Mouse (Mus musculus): Measurements from ENCODE around the gene Pck2. TPM values are rescaled to one million over a fixed set of nuclear protein-coding genes. Genes with fewer than 3 reads are reported as not detected.

Pck2 gene
- polyA plus RNA-seq, 1 experiment = 34.7 TPM

DNA sequence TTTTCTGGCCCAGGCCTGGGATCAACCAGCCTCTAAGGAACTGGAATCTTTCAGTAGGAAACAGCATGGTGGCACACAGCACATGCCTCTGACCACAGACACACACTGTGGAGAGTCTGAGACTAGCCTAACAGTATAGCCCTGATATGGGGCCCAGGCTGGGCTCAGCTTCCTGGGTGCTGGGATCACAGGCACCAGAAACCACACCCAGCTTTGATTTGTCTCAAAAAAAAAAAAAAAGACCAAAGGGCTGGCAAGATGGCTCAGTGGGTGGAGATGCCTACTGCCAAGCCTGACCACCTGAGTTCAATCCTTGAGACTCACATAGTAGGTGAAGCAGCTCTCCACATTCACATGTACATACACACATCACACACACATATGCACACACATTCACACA, 14.6 kb downstream of the Pck2 start:
- Histone ChIP-seq H3K27ac (ENCODE audit: insufficient read depth, low read depth, low read length) (0 out of 2 replicates have a peak overlapping the region, but pooled peaks have one; percentile 3), H3K4me3 (ENCODE audit: insufficient read depth, low read length) (no peak overlapping the region), H3K4me1 (ENCODE audit: control insufficient read depth, insufficient read depth, low read length) (peaks cover 27% of the 10 kb centered on the region)
- TF ChIP-seq CTCF (IDR thresholded peaks at IDR 0.05; ENCODE audit: low read depth, low read length) (no peak), POLR2A (IDR thresholded peaks at IDR 0.05; ENCODE audit: borderline replicate concordance, low read depth, low read length) (no peak)

GRCm38 (mm10) chr14:55555788-55556187, 15.7 kb downstream of the Pck2 start:
- TF ChIP-seq POLR2A (IDR thresholded peaks at IDR 0.05; ENCODE audit: borderline replicate concordance, low read depth, low read length) (no peak), CTCF (IDR thresholded peaks at IDR 0.05; ENCODE audit: low read depth, low read length) (no peak)
- peaks cover 27% of the 10 kb centered on the region for H3K4me1 ChIP-seq (ENCODE audit: control insufficient read depth, insufficient read depth, low read length)
- H3K4me3 ChIP-seq (ENCODE audit: insufficient read depth, low read length) = no peak overlapping the region
- no peak overlapping the region for H3K27ac ChIP-seq (ENCODE audit: insufficient read depth, low read depth, low read length)

GRCm38 (mm10) chr14:55557003-55557402, 16.9 kb downstream of the Pck2 start:
- peak; percentile 80 for TF ChIP-seq CTCF (IDR thresholded peaks at IDR 0.05; ENCODE audit: low read depth, low read length)
- no peak for TF ChIP-seq POLR2A (IDR thresholded peaks at IDR 0.05; ENCODE audit: borderline replicate concordance, low read depth, low read length)
- peak overlapping the region; percentile 98 for H3K27ac ChIP-seq (ENCODE audit: insufficient read depth, low read depth, low read length)
- peaks cover 32% of the 10 kb centered on the region for H3K4me1 ChIP-seq (ENCODE audit: control insufficient read depth, insufficient read depth, low read length)
- no peak overlapping the region for H3K4me3 ChIP-seq (ENCODE audit: insufficient read depth, low read length)

DNA sequence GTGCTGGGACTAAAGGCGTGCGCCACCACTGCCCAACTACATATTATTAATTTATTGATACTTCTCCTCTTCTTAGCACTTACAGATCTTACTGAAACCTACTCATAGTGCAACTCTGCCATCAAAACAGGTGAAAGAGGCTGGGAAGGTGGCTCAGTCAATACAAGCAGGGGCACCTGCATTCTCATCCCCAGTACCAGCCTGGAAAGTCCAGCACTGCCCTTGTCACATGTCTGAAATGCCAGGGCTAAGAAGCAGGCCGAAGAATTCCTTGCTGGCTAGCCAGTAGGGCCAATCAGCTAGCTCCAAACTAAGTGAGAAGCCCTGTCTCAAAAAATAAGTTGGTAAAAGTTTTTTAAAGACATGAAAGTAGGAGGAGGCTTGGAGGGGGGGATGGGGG, 17.5 kb downstream of the Pck2 start:
- Histone ChIP-seq H3K4me3 (ENCODE audit: insufficient read depth, low read length) (no peak overlapping the region), H3K4me1 (ENCODE audit: control insufficient read depth, insufficient read depth, low read length) (peaks cover 32% of the 10 kb centered on the region), H3K27ac (ENCODE audit: insufficient read depth, low read depth, low read length) (peak overlapping the region; percentile 98)
- TF ChIP-seq CTCF (IDR thresholded peaks at IDR 0.05; ENCODE audit: low read depth, low read length) (no peak), POLR2A (IDR thresholded peaks at IDR 0.05; ENCODE audit: borderline replicate concordance, low read depth, low read length) (no peak)

GRCm38 (mm10) chr14:55558740-55559448, 18.8 kb downstream of the Pck2 start:
- peaks cover 32% of the 10 kb centered on the region for H3K4me1 ChIP-seq (ENCODE audit: control insufficient read depth, insufficient read depth, low read length)
- no peak overlapping the region for H3K27ac ChIP-seq (ENCODE audit: insufficient read depth, low read depth, low read length)
- H3K4me3 ChIP-seq (ENCODE audit: insufficient read depth, low read length) = no peak overlapping the region
- TF ChIP-seq CTCF (IDR thresholded peaks at IDR 0.05; ENCODE audit: low read depth, low read length) (no peak), POLR2A (IDR thresholded peaks at IDR 0.05; ENCODE audit: borderline replicate concordance, low read depth, low read length) (no peak)

DNA sequence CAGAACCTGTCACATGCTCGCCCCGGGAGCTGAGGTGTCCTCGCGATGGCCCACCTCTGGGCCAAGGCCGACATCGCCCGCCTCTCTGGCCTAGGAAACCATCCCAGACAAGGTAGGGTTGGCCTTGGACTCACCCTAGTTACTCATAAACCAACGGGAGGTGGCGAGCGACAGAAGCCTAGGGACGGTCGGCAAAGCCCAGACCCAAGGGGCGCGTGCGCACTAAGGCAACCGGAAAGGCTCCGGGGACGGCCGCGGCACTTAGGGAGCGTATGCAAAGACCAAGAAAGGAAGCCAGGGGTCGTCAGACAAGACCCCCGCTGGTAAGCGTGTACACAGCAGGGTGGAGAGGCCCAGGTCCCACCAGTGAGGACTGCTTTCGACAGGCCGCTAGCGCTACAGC, 19.7 kb downstream of the Pck2 start, which contains the start of gene Dcaf11:
Gene Dcaf11, plus strand, starts transcription at position 208 of the 403 bp plus-strand sequence.
- TF ChIP-seq CTCF (IDR thresholded peaks at IDR 0.05; ENCODE audit: low read depth, low read length) (no peak), POLR2A (IDR thresholded peaks at IDR 0.05; ENCODE audit: borderline replicate concordance, low read depth, low read length) (no peak)
- Histone ChIP-seq H3K4me1 (ENCODE audit: control insufficient read depth, insufficient read depth, low read length) (peaks cover 25% of the 10 kb centered on the region), H3K27ac (ENCODE audit: insufficient read depth, low read depth, low read length) (peak within 1 kb of the TSS; percentile 91), H3K4me3 (ENCODE audit: insufficient read depth, low read length) (peak within 1 kb of the TSS; percentile 94)

DNA sequence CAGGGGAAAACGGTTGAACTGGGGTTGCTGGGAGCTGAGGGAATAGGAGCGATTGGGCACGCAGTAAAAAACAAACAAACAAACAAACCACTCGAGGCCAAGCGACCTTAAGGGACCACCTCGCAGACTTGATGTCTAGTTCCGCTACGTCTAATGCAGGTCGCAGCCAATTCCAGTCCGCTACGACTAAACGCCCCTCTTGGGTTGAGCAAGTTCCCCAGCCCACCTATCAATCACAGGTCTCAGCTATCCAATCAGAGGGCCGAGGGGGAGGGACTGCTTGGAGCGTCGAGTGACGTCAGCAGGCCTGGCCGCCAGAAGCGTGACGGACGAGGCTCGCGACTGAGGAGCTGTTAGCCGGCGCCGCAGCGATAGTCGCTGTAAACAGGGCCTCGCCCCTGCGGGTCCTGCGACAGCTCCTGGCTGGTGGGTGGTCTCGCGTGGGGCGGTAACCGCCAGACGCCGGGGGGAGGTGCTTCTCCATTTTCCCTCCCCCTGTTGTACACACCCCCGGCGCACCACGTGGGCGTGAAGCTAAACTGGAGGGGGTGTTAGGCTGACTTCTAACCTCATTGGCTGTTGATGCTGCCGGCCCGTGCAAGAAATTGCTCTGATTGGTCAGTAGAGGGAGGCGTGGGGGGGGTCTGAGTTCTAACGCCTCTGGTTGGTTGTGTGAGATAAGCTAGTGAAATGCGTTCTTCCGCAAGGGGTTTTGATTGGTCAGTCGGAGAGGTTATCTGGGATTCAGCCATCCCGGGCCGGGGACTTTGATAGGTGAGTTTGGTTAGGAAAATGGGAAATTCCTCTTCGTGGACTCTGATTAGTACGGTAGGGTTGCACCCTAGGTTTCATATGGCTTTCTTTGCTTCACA, 20.4 kb downstream of the Pck2 start, which contains the start of gene A730061H03Rik:
Gene A730061H03Rik, minus strand, starts transcription at position 205 of the 872 bp plus-strand sequence.
- Histone ChIP-seq H3K27ac (ENCODE audit: insufficient read depth, low read depth, low read length) (peak within 1 kb of the TSS; percentile 91), H3K4me3 (ENCODE audit: insufficient read depth, low read length) (peak within 1 kb of the TSS; percentile 94), H3K4me1 (ENCODE audit: control insufficient read depth, insufficient read depth, low read length) (peaks cover 22% of the 10 kb centered on the region)
- TF ChIP-seq CTCF (IDR thresholded peaks at IDR 0.05; ENCODE audit: low read depth, low read length) (no peak), POLR2A (IDR thresholded peaks at IDR 0.05; ENCODE audit: borderline replicate concordance, low read depth, low read length) (no peak)

DNA sequence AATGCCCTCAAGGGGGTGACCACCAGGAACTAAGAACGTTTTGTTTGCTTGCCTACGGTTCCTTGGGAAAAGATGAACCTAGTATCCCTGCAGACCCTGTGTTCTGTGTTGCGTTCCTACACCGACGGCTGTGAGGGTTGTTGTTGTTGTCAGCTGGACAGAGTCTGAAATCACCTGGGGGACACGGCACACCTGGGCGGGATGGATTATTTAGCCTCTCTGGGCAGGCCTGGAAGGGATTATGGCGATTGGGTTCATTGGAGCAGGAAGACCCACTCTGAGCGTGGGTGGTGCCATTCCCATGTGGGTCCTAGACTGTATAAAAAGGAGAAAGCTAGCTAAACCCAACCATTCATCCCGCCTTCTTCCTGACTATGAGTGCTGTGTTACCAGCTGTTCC, 21.8 kb downstream of the Pck2 start:
- H3K4me3 ChIP-seq (ENCODE audit: insufficient read depth, low read length) = no peak overlapping the region
- peaks cover 13% of the 10 kb centered on the region for H3K4me1 ChIP-seq (ENCODE audit: control insufficient read depth, insufficient read depth, low read length)
- TF ChIP-seq CTCF (IDR thresholded peaks at IDR 0.05; ENCODE audit: low read depth, low read length) (no peak), POLR2A (IDR thresholded peaks at IDR 0.05; ENCODE audit: borderline replicate concordance, low read depth, low read length) (no peak)
- no peak overlapping the region for H3K27ac ChIP-seq (ENCODE audit: insufficient read depth, low read depth, low read length)

DNA sequence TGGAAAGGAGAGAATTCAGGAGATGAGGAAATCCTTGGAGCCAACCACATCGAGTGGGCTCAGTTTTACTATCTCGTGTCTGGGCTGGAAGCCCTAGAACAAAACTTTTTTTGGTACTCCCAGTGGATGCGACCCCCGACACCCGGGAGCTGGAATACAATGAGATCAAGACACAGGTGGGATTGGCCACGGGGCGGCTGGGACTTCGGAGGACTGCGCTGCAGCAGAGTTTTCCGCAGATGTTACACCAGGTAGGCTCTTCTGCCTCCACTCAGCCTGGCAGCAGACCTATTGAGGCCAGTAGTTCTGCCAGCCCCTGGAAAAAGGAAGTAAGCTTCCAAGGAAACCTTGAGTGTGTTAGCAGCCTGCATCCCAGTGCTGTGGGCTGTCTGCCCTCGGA, 23.2 kb downstream of the Pck2 start:
- TF ChIP-seq CTCF (IDR thresholded peaks at IDR 0.05; ENCODE audit: low read depth, low read length) = no peak
- no peak for TF ChIP-seq POLR2A (IDR thresholded peaks at IDR 0.05; ENCODE audit: borderline replicate concordance, low read depth, low read length)
- Histone ChIP-seq H3K4me3 (ENCODE audit: insufficient read depth, low read length) (no peak overlapping the region), H3K4me1 (ENCODE audit: control insufficient read depth, insufficient read depth, low read length) (peaks cover 7% of the 10 kb centered on the region), H3K27ac (ENCODE audit: insufficient read depth, low read depth, low read length) (no peak overlapping the region)

DNA sequence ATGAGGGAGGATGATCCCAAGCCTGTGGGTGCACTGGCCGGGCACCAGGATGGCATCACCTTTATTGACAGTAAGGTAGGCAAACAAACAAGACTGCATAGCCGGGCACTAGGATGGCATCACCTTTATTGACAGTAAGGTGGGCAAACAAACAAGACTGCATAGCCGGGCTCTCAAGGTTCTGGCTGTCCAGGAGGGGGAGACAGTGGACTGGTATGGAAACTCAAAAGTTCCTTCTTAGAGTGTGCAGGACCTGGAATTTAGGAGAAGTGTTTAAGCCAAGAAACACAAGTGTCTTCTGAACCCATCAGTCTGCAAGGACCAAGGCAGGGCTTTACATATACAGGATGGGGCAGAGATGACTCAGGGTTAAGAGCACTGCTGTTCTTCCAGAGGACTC, 25.7 kb downstream of the Pck2 start:
- no peak for TF ChIP-seq CTCF (IDR thresholded peaks at IDR 0.05; ENCODE audit: low read depth, low read length)
- TF ChIP-seq POLR2A (IDR thresholded peaks at IDR 0.05; ENCODE audit: borderline replicate concordance, low read depth, low read length) = no peak
- Histone ChIP-seq H3K4me3 (ENCODE audit: insufficient read depth, low read length) (no peak overlapping the region), H3K27ac (ENCODE audit: insufficient read depth, low read depth, low read length) (no peak overlapping the region), H3K4me1 (ENCODE audit: control insufficient read depth, insufficient read depth, low read length) (peaks cover 5% of the 10 kb centered on the region)

Measured in bone marrow macrophage, adult 2 months (primary cell).